Mouse (Mus musculus) B cell, adult 67 days (primary cell): ENCODE measurements around the gene Comtd1. TPM values are rescaled to one million over a fixed set of nuclear protein-coding genes. Genes with fewer than 3 reads are reported as not detected.

Source experiments
- total RNA-seq, 2 experiments: library from RNA; stranded (reverse); gene quantifications; 4 replicates each; pipeline ENCODE4 v1.2.4; 2023

Comtd1 gene
- total RNA-seq = 1 to 10 TPM; 6.6 to 9.9 TPM

DNA sequence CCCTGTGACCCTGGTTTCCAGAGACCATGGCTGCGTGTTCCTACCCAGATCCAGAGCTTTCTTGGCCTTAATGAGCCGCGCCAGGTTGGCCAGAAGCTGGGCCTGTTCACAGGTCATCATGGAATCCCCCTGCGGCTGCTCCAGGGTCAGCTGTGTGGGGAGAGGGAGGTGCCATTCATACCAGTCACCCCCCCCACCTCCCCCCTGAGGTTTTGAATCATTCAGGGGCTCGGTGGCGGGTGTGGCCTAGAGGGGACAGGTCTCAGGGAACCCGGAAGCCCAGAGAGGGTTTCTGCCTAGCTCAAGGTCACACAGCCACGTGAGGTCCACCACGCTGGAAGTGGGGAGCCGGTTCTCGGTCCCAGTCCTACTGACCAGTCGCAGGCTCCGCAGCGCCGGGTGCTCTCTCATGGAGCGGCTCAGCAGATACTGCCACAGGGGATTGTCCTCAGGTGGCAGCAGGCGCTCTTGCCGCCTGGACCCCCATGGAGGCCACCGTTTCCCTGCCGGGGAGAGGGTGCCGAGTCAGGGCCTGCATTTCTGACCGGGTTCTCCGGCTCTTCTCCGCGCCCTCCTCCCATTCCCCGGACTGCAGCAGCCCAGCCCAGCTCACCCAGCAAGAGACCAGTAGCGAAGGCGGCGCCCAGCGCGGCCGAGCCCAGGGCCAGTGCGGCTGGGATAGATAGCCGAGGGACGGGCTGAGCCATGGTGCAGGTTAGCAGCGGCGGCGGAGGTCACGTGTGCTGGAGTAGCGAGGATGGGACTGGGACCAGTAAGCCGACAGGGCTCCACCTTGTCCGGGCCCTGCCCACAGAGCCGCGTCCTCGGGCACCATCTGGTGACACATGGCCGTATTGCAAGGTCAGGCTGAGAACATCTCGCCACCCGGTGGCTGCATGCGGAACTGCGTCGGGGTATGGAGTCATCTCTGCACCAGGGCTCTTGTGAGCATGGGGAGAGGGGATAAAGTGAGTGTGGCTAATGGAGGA, at the start of gene Comtd1:
Gene Comtd1, minus strand, starts transcription at position 812 of the 989 bp plus-strand sequence.

DNA sequence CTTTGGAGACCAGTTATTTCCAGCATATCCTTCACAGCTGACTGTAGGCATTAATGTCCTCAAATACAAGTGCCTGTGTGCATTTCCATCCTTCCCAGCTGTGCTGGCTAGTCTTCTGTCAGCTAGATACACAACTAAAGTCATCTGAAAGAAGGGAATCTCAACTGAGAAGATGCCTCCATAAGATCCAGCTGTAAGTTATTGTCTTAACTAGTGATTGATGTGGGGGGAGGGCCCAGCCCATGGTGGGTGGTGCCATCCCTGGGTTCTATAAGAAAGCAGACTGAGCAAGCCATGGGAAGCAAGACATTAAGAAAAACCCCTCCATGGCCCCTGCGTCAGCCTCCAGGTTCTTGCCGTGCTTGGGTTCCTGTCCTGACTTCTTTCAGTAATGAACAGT, 23.8 kb downstream of the Comtd1 start, which contains the start of gene Vdac2:
Gene Vdac2, plus strand, starts transcription at position 301 of the 400 bp plus-strand sequence.

Other genes with a start within 250 kb of the Comtd1 start
- gene Dupd1, start 134.4 kb downstream of the Comtd1 start, total RNA-seq = not detected
- gene Samd8, start 98.4 kb downstream of the Comtd1 start, total RNA-seq = 10 to 100 TPM; 23.9 to 27.5 TPM
- gene Dusp13, start 97.8 kb downstream of the Comtd1 start, total RNA-seq = not detected
- gene Vdac2, start 23.7 kb downstream of the Comtd1 start, total RNA-seq = 100 to 1,000 TPM; 142 to 156 TPM
- gene Zfp503, start 140.6 kb upstream of the Comtd1 start, total RNA-seq = under 1 TPM; 0.71 to 0.93 TPM
- gene Lrmda, start 170.7 kb upstream of the Comtd1 start, total RNA-seq = 1 to 10 TPM; 2.1 to 2.7 TPM